Mouse (Mus musculus): ENCODE measurements around the gene Tomt.
"Not testable (repeated sequence)": the region's sequence is repeated elsewhere in the genome, so short reads cannot be mapped to it uniquely, and the experiment has no call there.

Gene Tomt

GRCm38 (mm10) chr7:101906287-101906681, at the start of gene Tomt:
TSS of gene Tomt (minus strand) at chr7:101906359.
- DNase-seq, result no peak

GRCm38 (mm10) chr7:101955862-101956261, 49.7 kb upstream of the Tomt start:
- no peak for DNase-seq

- DNase-seq, result no peak
Measured at GRCm38 (mm10) chr7:101955276-101955675, 49.1 kb upstream of the Tomt start.

- DNase-seq, result no peak
Measured at GRCm38 (mm10) chr7:101954163-101954562, 48.0 kb upstream of the Tomt start.

DNA sequence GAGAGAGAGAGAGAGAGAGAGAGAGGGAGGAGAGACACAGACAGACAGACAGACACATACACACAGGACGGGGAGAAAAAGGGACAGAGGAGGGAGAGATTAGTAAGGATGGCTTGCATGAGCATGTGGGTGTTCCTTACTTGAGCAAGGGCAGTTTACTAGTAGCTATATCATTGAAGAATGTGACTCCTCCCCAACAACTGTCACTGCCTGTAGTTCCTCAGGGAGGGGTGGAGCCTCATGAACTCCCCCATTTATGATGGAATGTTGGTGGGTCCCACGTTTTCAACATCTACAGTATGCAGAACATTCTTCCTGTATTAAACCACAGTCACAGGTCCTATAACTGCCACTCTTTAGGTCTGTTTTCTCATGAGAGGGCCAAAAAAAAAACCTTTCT, 45.9 kb upstream of the Tomt start:
- DNase-seq, result no peak

DNA sequence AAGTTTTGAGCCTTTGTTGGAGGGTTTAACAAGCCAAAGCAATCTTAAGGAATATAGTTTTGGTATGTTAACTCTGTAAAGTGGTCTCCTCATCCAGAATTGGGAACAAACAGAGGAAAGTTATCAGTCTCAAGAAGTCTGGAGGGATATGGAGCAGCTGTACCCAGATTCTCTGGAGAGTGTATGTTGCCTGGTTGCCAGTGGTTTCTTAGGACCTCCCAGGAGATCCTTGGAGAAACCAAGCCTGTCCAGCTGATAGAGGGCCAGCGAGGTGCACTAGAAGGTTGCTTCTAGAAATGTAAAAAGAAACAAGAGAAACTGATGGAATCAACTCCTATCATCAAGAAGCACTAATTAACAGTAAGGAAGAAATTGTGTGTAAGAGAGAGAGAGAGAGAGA, 45.5 kb upstream of the Tomt start:
- no peak for DNase-seq

GRCm38 (mm10) chr7:101949008-101949407, 42.8 kb upstream of the Tomt start:
- not testable (repeated sequence) for DNase-seq

DNA sequence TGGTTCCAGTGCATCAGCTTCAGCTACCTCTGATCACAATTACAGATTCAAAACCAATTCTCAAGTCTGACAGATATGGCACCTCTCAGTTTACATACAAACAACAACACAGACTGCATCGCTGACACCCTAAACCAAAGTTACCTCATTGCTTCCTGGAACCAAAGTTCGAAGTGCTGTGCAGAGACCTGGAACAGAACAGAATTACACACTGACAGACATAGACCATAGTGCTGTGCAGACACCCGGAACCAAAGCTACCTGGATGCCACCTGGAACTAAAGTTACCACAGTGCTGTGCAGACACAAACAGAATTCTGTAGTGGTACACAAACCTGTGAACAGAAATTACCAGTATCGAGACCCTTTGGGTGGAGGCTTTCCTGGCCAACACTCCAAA, 33.6 kb upstream of the Tomt start:
- no peak for DNase-seq

- peak; percentile 47 to 48 for DNase-seq
Measured at GRCm38 (mm10) chr7:101938348-101938747, 32.2 kb upstream of the Tomt start.

- DNase-seq, result peak; percentile 86 to 92
Measured at GRCm38 (mm10) chr7:101937569-101937968, 31.4 kb upstream of the Tomt start.

DNA sequence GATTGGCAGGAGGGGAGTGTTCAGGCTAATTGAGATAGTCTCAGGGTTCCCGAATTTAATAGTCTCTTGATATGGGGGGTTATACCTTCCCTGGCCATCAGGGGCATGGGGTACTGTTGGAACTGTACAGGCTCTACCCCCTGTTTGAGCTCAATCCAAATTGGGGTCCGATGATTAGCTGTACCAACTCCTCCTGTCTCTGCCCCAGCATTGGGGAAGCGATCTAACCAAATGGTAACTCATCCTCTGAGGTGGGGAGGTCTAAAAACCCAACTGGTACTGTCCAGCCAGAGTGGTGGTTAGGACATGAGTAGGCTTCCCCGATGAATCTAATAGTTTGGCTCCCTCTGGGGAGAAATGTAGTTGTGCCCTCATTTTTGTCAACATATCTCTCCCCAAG, 30.8 kb upstream of the Tomt start:
- DNase-seq, result peak in 1 of 2 experiments; percentile 20

GRCm38 (mm10) chr7:101935957-101936356, 29.8 kb upstream of the Tomt start:
- DNase-seq, result no peak

GRCm38 (mm10) chr7:101933751-101934240, 27.6 kb upstream of the Tomt start, which contains the start of the genes Lrrc51 and Numa1:
TSS of gene Lrrc51 (minus strand) at chr7:101933895.
TSS of gene Numa1 (plus strand) at chr7:101934111.
- peak; percentile 96 for DNase-seq

GRCm38 (mm10) chr7:101933300-101933699, 27.1 kb upstream of the Tomt start:
- peak in 1 of 2 experiments; percentile 36 for DNase-seq

DNA sequence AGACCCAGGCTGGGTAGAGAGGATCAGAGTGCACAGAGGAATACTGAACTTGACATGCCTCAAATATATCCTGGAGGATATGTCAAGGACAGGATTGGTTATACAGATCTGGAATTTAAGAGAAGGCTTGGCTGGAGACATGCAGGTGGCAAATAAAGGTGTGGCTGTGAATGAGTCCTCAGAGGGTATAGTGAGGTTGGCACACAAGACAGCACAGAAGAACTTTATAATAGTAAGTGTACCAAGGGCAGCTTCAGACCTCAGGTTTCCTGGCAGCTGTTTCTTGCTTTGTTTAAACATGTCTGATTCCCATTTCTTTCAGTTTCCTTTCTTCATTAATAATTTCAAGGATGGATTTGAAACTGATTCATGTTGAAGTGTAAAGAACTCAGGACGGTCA, 26.4 kb upstream of the Tomt start:
- no peak for DNase-seq

DNA sequence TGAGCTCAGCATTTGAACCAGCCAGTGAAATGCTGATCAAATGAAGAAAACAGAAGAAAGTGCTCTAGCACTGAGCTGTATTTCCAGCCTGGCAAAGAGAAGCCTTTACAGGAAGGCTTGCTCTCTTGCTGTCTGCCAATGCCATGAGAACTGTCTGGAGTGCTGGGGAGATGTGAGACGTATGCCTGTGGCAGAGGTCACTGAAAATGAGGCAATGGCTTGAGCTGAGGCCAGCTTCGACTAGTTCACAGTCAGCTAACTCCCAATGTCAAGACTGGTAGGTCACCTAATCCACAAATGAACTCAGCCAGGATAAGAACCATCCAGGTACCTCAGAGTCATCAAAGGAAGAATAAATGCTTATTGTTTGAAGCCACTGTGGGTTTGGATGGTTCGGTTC, 21.9 kb upstream of the Tomt start:
- no peak for DNase-seq

DNA sequence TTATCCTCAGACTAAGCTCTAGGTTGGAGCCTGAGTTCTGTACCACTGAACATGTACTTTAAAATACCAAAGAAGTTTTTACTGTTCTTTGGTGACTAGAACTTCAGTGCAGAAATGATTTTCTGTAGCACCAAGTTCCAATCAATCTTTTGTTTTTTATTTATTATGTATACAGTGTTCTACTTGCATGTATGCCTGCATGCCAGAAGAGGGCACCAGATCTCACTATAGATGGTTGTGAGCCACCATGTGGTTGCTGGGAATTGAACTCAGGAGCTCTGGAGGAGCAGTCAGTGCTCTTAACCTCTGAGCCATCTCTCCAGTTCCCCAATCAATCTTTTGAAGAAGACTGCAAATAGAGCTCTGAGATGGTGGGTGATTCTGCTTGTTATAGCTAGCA, 19.7 kb upstream of the Tomt start:
- not testable (repeated sequence) for DNase-seq

DNA sequence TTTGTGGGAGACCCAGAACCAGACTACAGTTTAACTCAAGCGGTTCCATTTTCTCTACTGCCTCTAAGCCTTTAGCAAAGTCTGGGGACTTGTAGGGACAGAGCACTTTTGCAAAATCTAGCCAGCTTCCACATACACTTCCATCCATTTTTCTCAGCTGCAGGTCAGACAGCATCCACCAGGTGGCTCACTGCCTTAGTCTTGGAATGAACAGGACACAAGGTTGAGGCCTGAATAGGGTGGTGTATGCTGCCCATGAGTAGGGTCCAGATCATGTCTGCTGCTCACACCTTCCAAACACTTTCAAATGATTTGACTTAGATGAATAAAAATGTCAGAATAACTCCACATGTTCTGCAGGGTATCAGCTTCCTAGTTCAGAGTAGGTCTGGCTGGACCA, 11.9 kb upstream of the Tomt start:
- peak; percentile 81 to 83 for DNase-seq

GRCm38 (mm10) chr7:101911982-101912381, 5.8 kb upstream of the Tomt start:
- no peak for DNase-seq

DNA sequence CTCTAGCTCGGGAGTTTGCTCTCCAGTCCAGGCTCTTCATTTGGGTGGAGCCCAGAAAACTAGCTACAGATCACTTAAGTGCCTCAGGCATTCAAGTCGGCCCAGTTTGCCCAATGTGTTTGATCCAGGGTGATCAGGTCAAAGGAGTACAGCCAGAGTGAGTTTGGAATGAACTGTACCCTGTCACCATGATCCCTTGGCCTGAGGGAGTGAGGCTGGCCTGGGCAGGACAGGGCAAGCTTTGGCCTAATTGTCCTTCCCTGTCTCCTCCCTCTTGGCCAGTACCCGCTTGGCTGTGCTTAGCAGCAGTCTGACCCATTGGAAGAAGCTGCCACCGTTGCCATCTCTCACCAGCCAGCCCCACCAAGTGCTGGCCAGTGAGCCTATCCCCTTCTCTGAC, 4.0 kb upstream of the Tomt start:
- DNase-seq, result no peak

DNA sequence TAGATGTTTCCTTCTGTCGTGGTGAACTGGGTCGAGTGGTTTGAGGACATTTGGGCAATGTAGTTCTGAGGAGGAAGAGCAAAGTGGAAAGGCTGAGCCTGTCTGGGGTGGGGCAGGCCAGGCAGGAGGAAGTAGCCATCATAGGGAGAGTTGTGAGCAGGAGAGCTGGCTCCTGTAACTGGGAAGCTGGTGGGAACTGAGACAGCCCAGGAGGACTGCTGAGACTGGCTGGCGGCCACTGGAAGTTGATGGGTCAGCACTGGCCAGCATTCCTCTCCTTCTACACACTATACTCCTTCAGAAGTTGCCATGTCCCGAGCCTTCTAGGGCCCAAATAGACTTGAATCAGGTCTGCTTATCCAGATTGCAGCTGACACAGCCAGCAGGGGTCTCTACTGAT, 2.2 kb upstream of the Tomt start:
- DNase-seq, result peak in 1 of 2 experiments; percentile 31

- DNase-seq, result peak in 1 of 2 experiments; percentile 23
Measured at GRCm38 (mm10) chr7:101906696-101907095, 537 bp upstream of the Tomt start.

GRCm38 (mm10) chr7:101905561-101906286, 435 bp downstream of the Tomt start, which contains the start of gene Lamtor1:
TSS of gene Lamtor1 (plus strand) at chr7:101905904.
- peak; percentile 99 to 100 for DNase-seq

DNA sequence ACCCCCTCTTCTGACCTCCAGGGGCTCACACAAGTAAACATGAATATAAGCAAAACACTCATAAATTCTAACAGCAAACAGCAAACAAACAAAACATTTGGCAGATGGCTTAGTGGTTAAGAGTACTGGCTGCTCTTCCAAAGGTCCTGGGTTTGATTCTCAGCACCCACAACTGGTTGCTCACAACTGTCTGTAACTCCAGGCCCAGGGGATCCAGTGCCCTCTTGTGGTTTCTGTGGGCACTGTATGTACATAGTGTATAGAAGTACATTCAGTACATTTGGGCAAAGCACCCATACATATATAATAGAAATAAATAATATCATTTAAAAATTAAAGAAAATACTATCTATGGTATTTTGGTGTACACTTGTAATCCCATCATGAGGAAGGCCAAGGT, 3.3 kb downstream of the Tomt start:
- no peak for DNase-seq

DNA sequence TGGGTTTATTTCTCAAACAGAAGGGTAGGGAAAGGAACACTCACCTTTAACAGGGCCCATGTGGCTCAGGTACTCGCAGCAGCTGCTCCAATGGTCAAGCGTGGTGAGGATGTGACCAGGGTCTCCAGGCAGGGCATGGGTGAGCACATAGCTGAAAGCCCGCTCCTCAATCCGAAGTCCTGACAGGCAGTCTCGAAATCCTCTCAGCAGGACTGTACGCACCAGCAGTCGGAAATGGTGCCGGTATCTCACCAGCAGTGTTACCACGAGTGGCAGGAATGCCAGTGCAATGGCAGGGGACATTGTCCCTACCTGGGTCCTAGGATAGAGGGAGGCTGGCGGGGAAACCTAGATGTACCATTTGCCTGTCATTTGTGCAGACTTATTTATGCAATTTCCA, 4.2 kb downstream of the Tomt start:
- DNase-seq, result no peak
